27 mouse cellular contexts compared by ENCODE assay signal in the genomic region with DNA sequence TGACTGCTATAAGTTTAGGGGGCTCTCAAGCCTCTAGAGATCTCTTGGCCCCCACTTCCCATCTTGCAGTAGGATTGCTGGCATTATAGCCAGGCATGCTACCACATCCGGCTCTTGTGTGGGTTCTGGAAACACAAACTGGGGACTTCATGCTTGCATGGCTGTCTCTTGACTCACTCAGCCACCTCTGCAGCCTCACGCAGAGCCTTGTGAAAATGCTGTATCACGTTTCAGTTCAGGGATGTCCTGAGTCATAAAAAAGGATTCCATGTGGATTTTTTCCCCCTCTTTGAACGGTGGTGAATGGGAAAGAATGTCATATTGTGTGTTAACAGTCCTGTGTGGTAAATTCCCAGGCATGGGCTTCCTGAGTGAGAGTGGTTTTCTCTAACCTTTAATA. TPM values are rescaled to one million over a fixed set of nuclear protein-coding genes. Genes with fewer than 3 reads are reported as not detected.
"Had no signal": no experiment of that assay in that cellular context is flagged by ENCODE, and none has a peak within 500 bp of the region (broad histone marks: within the 10 kb centered on the region; RNA-seq: fewer than 3 reads in every experiment).

No protein-coding gene starts in this region.

- H3K9me3 ChIP-seq: kidney, embryonic 15.5 days; liver, embryonic 15.5 days; neural tube, embryonic 12.5 days; neural tube, embryonic 15.5 days had no signal

- H3K27me3 ChIP-seq: kidney, embryonic 15.5 days; liver, embryonic 15.5 days; neural tube, embryonic 12.5 days; neural tube, embryonic 15.5 days had no signal

- H3K27ac ChIP-seq: kidney, embryonic 15.5 days; left cerebral cortex, adult 2 months; liver, embryonic 15.5 days; neural tube, embryonic 12.5 days; neural tube, embryonic 15.5 days; stomach, postnatal 0 days had no signal

- H3K36me3 ChIP-seq: kidney, embryonic 15.5 days; liver, embryonic 15.5 days; neural tube, embryonic 12.5 days; neural tube, embryonic 15.5 days had no signal

- DNase-seq: kidney, adult 8-10 months; kidney, postnatal 10 days; kidney, postnatal 36 days; layer of hippocampus, postnatal 36 days; lung, adult 2 months; lung, postnatal 14 days; lung, postnatal 4 days; midbrain, embryonic 14.5 days; retina, postnatal 1 day; thymus, adult 2 months; thymus, postnatal 14 days; thymus, postnatal 4 days had no signal

- H3K9ac ChIP-seq: kidney, embryonic 15.5 days; liver, embryonic 15.5 days; neural tube, embryonic 12.5 days; neural tube, embryonic 15.5 days had no signal

- H3K4me3 ChIP-seq: kidney, embryonic 15.5 days; left cerebral cortex, adult 2 months; liver, embryonic 15.5 days; neural tube, embryonic 12.5 days; neural tube, embryonic 15.5 days had no signal

- H3K4me2 ChIP-seq: kidney, embryonic 15.5 days; liver, embryonic 15.5 days; midbrain, embryonic 11.5 days; neural tube, embryonic 12.5 days; neural tube, embryonic 15.5 days had no signal

- H3K4me1 ChIP-seq: kidney, embryonic 15.5 days; neural tube, embryonic 12.5 days; neural tube, embryonic 15.5 days had no signal

RNA-seq across cellular contexts. Expression of gene Serpina16, which starts 7.8 kb away (rescaled TPM):
- polyA plus RNA-seq: kidney, embryonic 15.5 days; limb, embryonic 11.5 days; limb, embryonic 14.5 days; liver, adult 2 months; lung, adult 2 months; lung, embryonic 16.5 days; midbrain, embryonic 11.5 days; midbrain, embryonic 14.5 days; midbrain, postnatal 0 days; neural tube, embryonic 12.5 days; small intestine, adult 2 months; spleen, adult 2 months; stomach, embryonic 14.5 days; stomach, postnatal 0 days; thymus, adult 2 months had no signal

RNA-seq across cellular contexts. Expression of gene Serpina1f, which starts 11.6 kb away (rescaled TPM):
- polyA plus RNA-seq: kidney, embryonic 15.5 days; limb, embryonic 11.5 days; limb, embryonic 14.5 days; liver, adult 2 months; lung, adult 2 months; lung, embryonic 16.5 days; midbrain, embryonic 11.5 days; midbrain, embryonic 14.5 days; midbrain, postnatal 0 days; neural tube, embryonic 12.5 days; neural tube, embryonic 15.5 days; stomach, embryonic 14.5 days; stomach, postnatal 0 days had no signal

RNA-seq across cellular contexts. Expression of gene Serpina6, which starts 26.8 kb away (rescaled TPM):
- polyA plus RNA-seq: lung, adult 2 months; midbrain, embryonic 11.5 days; midbrain, embryonic 14.5 days; midbrain, postnatal 0 days; small intestine, adult 2 months; spleen, adult 2 months; stomach, postnatal 0 days; thymus, adult 2 months had no signal

RNA-seq across cellular contexts. Expression of gene Serpina10, which starts 52.5 kb away (rescaled TPM):
- polyA plus RNA-seq: limb, embryonic 14.5 days; lung, embryonic 16.5 days; midbrain, embryonic 11.5 days; small intestine, adult 2 months had no signal
